Mouse (Mus musculus) G1E (cell line): ENCODE measurements around the gene Rps18.

Experiments
- CTCF ChIP-seq: IDR thresholded peaks from 2 replicates; pipeline ENCODE4 v1.5.1; 2012; ENCODE audit warnings: low read depth, low read length, inconsistent platforms, mixed read lengths
- GATA1 ChIP-seq: IDR thresholded peaks from 2 replicates; pipeline ENCODE4 v1.6.1; 2012; ENCODE audit warnings: borderline replicate concordance, low read length, inconsistent platforms, mixed read lengths
- GATA2 ChIP-seq: IDR thresholded peaks from 2 replicates; pipeline ENCODE4 v1.6.1; 2012; ENCODE audit warnings: low read depth, low read length, inconsistent platforms, borderline replicate concordance
- TAL1 ChIP-seq: conservative IDR thresholded peaks from 2 replicates; pipeline ENCODE4 v1.6.1; 2012; ENCODE audit warnings: low read depth, low read length, inconsistent platforms, mixed read lengths

DNA sequence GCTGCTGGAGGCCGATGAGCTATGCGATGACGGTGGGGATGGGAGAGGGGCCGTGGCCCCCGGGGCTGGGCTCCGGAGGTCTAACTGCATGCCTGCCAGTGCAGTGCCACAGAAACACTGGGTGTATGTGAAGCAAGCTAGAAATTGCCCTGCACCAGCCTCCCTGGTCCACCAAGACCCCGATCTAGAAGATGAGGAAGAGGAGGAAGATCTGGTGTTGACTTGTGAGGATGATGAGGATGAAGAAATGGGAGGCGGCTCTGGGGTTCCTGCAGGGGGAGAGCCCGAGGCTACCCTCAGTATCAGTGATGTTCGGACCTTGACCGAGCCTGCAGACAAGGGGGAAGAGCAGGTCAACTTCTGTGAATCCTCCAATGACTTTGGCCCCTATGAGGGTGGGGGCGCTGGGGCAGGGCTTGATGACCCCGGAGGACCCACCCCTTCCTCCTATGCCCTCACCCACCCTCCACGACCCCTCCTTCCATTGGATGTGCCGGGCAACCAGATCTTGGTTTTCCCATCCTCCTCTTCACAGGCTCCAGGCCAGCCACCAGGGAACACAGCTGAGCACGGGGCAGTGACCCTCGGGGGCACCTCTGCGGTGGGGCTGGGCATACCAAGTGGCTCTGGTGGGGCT lies 38.0 kb downstream of the Rps18 start:
- TF ChIP-seq CTCF (no peak), TAL1 (no peak), GATA1 (no peak), GATA2 (no peak)
